Mouse (Mus musculus) heart, embryonic 11.5 days (tissue): ENCODE data around the gene Cab39. TPM values are rescaled to one million over a fixed set of nuclear protein-coding genes. Genes with fewer than 3 reads are reported as not detected.

Experiments
- ATAC-seq: fragments of 200-750 bp; cut with Nextera tagmentation; replicated peaks from 2 replicates; pipeline ENCODE4 v1.8.0; 2017; ENCODE audit warnings: moderate library complexity; ENCODE audit not compliant: insufficient number of reproducible peaks, low FRiP score, low TSS enrichment
- H3K27ac ChIP-seq: fragments of 300-500 bp; sonication (generic); 2 replicates; pipeline ENCODE4 v1.5.1; 2014; ENCODE audit warnings: mild to moderate bottlenecking, low read depth, low read length
- H3K27me3 ChIP-seq: fragments of 300-500 bp; sonication (generic); 2 replicates; pipeline ENCODE4 v1.6.1; 2014; ENCODE audit warnings: mild to moderate bottlenecking, low read length, mixed read lengths; ENCODE audit not compliant: control insufficient read depth, insufficient read depth
- H3K36me3 ChIP-seq: fragments of 300-500 bp; sonication (generic); 2 replicates; pipeline ENCODE4 v1.6.1; 2014; ENCODE audit warnings: mild to moderate bottlenecking, low read length, moderate library complexity, mixed read lengths; ENCODE audit not compliant: control insufficient read depth, insufficient read depth
- H3K4me1 ChIP-seq: fragments of 300-500 bp; sonication (generic); 2 replicates; pipeline ENCODE4 v1.6.1; 2014; ENCODE audit warnings: low read length; ENCODE audit not compliant: control insufficient read depth, insufficient read depth
- H3K4me2 ChIP-seq: fragments of 300-500 bp; sonication (generic); 2 replicates; pipeline ENCODE4 v1.6.1; 2014; ENCODE audit warnings: mild to moderate bottlenecking, moderate library complexity
- H3K4me3 ChIP-seq: fragments of 300-500 bp; sonication (generic); 2 replicates; pipeline ENCODE4 v1.5.1; 2014; ENCODE audit warnings: low read depth, low read length
- H3K9ac ChIP-seq: fragments of 300-500 bp; sonication (generic); 2 replicates; pipeline ENCODE4 v1.6.1; 2014; ENCODE audit warnings: mild to moderate bottlenecking, low read depth, low read length, moderate library complexity
- H3K9me3 ChIP-seq: fragments of 300-500 bp; sonication (generic); replicated peaks from 2 replicates; pipeline ENCODE4 v1.6.1; 2016; ENCODE audit warnings: low read length; ENCODE audit not compliant: control insufficient read depth
- WGBS: fragments of 180-500 bp; shearing (Covaris S2); extraction: QIAGEN DNeasy Blood & Tissue Kit; methylation state at CpG from one replicate; pipeline ENCODE4 v1.1.7; 2014; ENCODE audit not compliant: insufficient replicate concordance; 5-methylcytosine and 5-hydroxymethylcytosine counted together
- polyA plus RNA-seq: library from polyadenylated mRNA; unstranded; fragments of >200 nt; fragmentation: Nextera tagmentation; extraction: Ambion mirVana; gene quantifications from 2 replicates; pipeline ENCODE4 v1.2.1, GENCODE M21; 2014

Gene Cab39
- polyA plus RNA-seq, 1 experiment from 2014 or later: 32.8 TPM

DNA sequence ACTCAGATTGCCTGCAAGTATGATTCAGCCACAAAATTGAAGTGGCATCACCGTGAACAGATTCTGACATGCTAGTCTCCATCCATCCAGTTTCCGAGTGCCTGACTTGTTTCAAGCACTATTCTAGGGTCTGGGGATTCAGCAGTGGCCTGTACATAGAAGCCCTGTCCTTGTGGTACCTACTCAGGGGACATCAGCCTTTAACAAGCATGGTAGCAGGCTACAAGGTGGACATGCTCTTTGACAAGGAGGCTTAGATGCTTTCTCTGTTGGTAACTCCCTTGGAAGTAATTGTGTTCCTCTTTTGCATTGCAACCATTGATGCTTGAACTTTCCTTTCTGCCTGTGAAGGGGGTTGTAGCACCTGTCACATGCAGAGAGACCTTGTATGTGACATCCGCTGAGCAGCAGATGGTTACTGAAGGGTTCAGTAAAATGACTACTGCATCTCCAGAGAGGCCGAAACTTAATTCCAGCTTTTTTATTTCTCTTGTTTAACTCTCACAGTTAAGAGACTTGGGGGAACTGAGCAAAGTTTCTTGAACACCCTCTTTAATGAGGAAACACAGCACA lies 50.1 kb downstream of the Cab39 start:
- Histone ChIP-seq H3K27me3 (no peaks in the 10 kb centered on the region), H3K4me3 (no peak overlapping the region), H3K27ac (no peak overlapping the region), H3K36me3 (peaks cover 7% of the 10 kb centered on the region; the same call in 1 of the 2 replicates), H3K4me2 (no peak overlapping the region), H3K9ac (no peak overlapping the region), H3K9me3 (no peaks in the 10 kb centered on the region), H3K4me1 (peaks cover 17% of the 10 kb centered on the region)
- 89% methylated on average over 4 of the region's 4 CpGs for WGBS
- ATAC-seq: no peak

DNA sequence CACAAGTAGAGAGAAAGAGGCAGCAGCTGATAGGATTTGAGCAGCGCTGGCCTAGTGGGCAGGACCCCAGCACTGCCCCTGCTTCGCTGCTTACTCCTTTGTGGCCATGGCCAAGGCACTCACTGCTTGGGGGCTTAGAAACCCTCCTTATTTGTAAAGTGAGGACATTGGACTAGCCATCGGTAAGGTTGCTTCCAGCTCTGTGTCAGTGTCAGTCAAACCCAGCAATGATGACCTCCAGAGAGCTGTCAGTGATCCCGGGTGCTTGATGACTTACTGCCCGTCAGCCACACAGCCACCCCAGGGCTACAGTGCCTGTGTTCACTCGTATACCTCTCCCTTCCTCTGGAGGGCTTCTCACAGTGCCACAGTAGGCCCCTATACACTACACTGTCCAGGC lies 51.7 kb downstream of the Cab39 start:
- Histone ChIP-seq H3K27ac (no peak overlapping the region), H3K27me3 (no peaks in the 10 kb centered on the region), H3K9me3 (no peaks in the 10 kb centered on the region), H3K4me3 (no peak overlapping the region), H3K36me3 (peaks cover 16% of the 10 kb centered on the region), H3K4me2 (no peak overlapping the region), H3K9ac (no peak overlapping the region), H3K4me1 (0 out of 2 replicates have a peak, but pooled peaks cover 5% of the 10 kb centered on the region)
- 69% methylated on average over 6 of the region's 6 CpGs for WGBS
- ATAC-seq: no peak; the same call in 1 of the 2 replicates

DNA sequence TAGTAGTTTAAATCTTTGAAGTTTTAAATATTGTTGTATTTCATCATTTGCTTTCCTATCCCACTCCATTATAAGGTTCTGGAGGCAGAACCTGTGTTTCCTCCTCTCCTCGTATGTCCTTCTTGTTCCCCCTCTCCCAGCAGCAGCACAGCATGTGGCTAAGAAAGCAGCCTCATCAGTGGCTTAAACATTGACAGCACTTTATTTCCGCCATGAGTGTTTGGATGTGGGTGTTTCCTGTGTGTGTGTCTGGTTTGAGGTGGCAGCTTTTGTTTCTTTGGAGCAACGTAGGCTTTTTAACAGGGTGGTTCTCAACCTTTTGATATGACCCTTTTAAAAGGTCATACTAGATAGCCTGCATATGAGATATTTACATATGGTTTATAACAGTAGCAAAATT lies 52.2 kb downstream of the Cab39 start:
- ATAC-seq: no peak
- H3K27me3 ChIP-seq: no peaks in the 10 kb centered on the region
- H3K4me1 ChIP-seq: peaks cover 2% of the 10 kb centered on the region; the same call in 1 of the 2 replicates
- no peaks in the 10 kb centered on the region for H3K9me3 ChIP-seq
- no peak overlapping the region for H3K4me3 ChIP-seq
- H3K36me3 ChIP-seq: peaks cover 16% of the 10 kb centered on the region
- no peak overlapping the region for H3K9ac ChIP-seq
- H3K4me2 ChIP-seq: no peak overlapping the region
- no peak overlapping the region for H3K27ac ChIP-seq
- 72% methylated on average over 3 of the region's 3 CpGs for WGBS

DNA sequence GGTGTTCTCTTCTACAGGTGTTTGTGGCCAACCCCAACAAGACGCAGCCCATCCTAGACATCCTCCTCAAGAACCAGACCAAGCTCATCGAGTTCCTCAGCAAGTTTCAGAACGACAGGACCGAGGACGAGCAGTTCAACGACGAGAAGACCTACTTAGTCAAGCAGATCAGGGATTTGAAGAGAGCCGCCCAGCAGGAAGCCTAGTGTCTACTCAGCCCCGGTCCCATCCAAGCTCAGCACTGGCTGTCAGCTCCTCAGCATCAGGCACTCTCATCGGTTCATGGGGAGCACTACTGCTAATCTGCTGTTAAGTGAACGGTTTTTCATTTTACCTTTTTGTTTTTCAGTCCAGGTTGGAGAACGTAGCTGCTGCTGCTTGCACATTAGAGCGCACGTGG lies 55.8 kb downstream of the Cab39 start:
- 89% methylated on average over 14 of the region's 14 CpGs for WGBS
- no peak for ATAC-seq

DNA sequence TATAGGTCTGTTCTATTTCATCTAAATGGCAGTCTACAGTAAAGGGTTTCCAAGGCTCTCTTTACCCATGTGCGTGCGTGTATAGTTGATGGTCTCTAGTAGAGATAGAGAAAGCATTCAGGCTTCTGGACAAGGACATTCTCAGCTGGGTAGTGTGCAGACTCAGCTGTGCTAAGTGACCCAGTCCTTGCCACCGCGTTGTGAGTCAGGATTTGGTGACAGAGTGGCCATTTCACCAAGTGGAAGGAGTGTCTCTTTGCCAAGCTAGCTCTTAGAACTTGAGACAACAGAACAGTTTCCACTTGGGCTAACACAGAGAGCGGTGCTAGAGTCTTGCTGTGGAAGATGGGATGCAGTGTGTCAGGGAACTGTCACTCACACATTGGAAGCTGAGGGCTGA lies 57.6 kb downstream of the Cab39 start:
- H3K4me3 ChIP-seq: no peak overlapping the region
- peaks cover 14% of the 10 kb centered on the region for H3K4me1 ChIP-seq
- H3K27ac ChIP-seq: no peak overlapping the region
- H3K36me3 ChIP-seq: peaks cover 21% of the 10 kb centered on the region
- H3K9ac ChIP-seq: no peak overlapping the region
- WGBS: 70% methylated on average over 5 of the region's 5 CpGs
- no peak overlapping the region for H3K4me2 ChIP-seq
- no peaks in the 10 kb centered on the region for H3K27me3 ChIP-seq
- H3K9me3 ChIP-seq: no peaks in the 10 kb centered on the region
- ATAC-seq: no peak

More for the DNA sequence above, 55.8 kb downstream of the Cab39 start:
- H3K27ac ChIP-seq: no peak overlapping the region
- H3K36me3 ChIP-seq: peaks cover 21% of the 10 kb centered on the region
- H3K9me3 ChIP-seq: no peaks in the 10 kb centered on the region
- no peak overlapping the region for H3K4me2 ChIP-seq
- no peaks in the 10 kb centered on the region for H3K27me3 ChIP-seq
- H3K4me1 ChIP-seq: peaks cover 14% of the 10 kb centered on the region
- no peak overlapping the region for H3K4me3 ChIP-seq
- no peak overlapping the region for H3K9ac ChIP-seq

DNA sequence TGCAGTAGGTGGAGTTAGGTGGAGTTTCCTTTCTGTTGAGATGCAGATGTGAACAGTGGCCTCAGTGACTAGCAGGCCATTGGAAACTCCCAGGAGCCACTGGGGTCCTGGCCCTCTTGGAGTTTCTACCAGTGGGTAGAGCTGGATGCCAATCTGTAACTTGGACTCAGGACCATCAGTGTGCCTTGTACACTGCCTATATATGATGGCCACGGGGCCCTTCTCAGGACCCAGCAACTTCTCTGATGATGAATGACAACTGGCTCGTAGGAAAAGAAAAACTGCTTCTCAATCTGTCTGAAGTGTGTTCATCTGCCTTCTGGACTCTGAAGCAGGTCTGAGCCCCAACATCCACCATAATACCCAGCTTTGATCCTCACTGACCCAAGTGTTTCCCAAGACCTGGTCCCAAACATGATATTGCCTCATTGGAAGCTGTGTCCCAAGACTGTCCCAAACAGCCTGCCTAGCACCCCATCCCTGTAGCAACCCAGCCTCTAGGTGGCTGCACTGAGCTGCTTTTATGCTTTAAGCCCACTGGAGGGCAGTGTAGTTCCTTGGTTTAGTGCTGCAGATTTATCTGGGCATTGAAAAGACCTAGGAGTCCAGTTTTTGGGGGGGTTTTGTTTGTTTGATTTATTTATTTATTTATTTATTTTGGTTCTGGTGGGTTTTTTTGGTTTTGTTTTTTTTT lies 59.9 kb downstream of the Cab39 start:
- peak; percentile 44; the same call in 1 of the 2 replicates for ATAC-seq
- Histone ChIP-seq H3K9me3 (no peaks in the 10 kb centered on the region), H3K36me3 (peaks cover 16% of the 10 kb centered on the region), H3K9ac (no peak overlapping the region), H3K4me1 (peaks cover 14% of the 10 kb centered on the region), H3K4me2 (no peak overlapping the region), H3K27ac (no peak overlapping the region), H3K4me3 (no peak overlapping the region), H3K27me3 (no peaks in the 10 kb centered on the region)
- 82% methylated on average over 2 of the region's 2 CpGs for WGBS

DNA sequence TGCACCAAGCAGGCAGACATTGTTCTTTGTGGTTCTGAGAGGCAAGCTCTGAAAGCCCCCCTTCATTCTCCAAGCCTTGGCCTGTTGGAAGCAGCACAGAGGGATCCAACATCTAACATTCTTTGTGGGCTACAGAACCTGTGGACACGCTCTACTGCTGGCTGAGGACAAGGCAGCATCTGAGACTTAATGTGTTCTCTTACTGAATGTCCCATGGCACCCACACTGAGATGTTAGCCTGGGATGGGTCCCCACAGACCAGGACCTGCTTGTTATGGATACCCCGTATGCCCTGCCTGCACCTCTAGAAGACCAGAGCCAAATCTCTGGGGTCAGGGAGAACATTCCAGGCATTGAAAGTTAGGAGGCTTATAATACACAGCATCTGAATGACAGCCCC lies 60.6 kb downstream of the Cab39 start:
- no peaks in the 10 kb centered on the region for H3K9me3 ChIP-seq
- no peak overlapping the region for H3K4me2 ChIP-seq
- H3K4me1 ChIP-seq: peaks cover 14% of the 10 kb centered on the region
- no peak overlapping the region for H3K9ac ChIP-seq
- H3K27ac ChIP-seq: no peak overlapping the region
- no peaks in the 10 kb centered on the region for H3K27me3 ChIP-seq
- H3K36me3 ChIP-seq: peaks cover 11% of the 10 kb centered on the region
- WGBS: 85% methylated on average over 2 of the region's 2 CpGs
- ATAC-seq: no peak
- no peak overlapping the region for H3K4me3 ChIP-seq

DNA sequence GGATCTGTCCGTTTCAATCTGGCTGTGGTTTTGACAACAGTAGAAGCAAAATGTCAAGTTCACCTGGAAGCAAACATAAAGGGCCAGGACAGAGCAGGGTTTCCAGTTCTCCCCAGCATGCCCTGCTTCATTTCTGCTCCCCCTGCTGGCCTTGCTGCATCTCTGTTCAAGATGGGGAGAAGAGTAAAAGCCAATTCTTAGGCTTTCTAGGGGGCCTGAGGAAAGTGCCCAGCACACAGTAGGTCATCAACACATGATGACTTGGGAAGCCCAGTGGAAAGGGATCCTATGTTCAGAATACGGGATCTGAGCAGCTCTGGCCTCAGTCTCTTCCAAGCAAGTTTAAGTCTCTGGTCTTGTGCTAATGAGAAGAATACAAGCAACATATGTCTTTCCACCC lies 61.2 kb downstream of the Cab39 start:
- peaks cover 14% of the 10 kb centered on the region for H3K4me1 ChIP-seq
- no peaks in the 10 kb centered on the region for H3K9me3 ChIP-seq
- peaks cover 5% of the 10 kb centered on the region for H3K36me3 ChIP-seq
- H3K9ac ChIP-seq: no peak overlapping the region
- no peak for ATAC-seq
- no peak overlapping the region for H3K4me3 ChIP-seq
- no peak overlapping the region for H3K4me2 ChIP-seq
- no peaks in the 10 kb centered on the region for H3K27me3 ChIP-seq
- 69% methylated on average over 2 of the region's 2 CpGs for WGBS
- no peak overlapping the region for H3K27ac ChIP-seq

DNA sequence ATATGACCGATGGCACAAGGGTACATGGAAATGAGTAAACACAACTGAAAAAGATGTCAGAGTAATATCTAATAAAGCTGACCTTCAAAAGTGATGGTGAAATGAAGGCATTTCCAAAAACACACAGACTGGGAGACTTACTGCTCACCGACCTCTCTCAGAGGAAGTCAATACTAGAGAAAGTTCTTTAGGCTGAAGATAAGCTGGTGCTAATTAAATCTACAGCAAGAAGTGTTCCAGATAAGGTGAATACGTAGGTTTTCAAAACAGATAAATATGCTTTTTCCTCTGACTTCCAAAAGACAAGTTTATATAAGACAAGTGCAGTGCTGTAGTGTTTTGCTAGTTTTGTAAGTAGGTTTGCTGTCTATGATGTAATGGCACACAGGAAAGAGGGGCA lies 63.0 kb downstream of the Cab39 start:
- H3K27me3 ChIP-seq: no peaks in the 10 kb centered on the region
- H3K4me2 ChIP-seq: no peak overlapping the region
- H3K4me3 ChIP-seq: no peak overlapping the region
- no peak for ATAC-seq
- H3K27ac ChIP-seq: no peak overlapping the region
- H3K36me3 ChIP-seq: peaks cover 4% of the 10 kb centered on the region; the same call in 1 of the 2 replicates
- 45% methylated on average over 3 of the region's 3 CpGs for WGBS
- no peaks in the 10 kb centered on the region for H3K9me3 ChIP-seq
- peaks cover 8% of the 10 kb centered on the region for H3K4me1 ChIP-seq
- H3K9ac ChIP-seq: no peak overlapping the region
